Mouse (Mus musculus) mature B cell (primary cell): Measurements from ENCODE around the gene Mrvi1.

Experiments used
- in situ Hi-C: fragments of 300-500 bp; cut with MboI; formaldehyde crosslinking; loops from 2 replicates; pipeline ENCODE4 v1.14.3; 2019

Gene Mrvi1

GRCm38 (mm10) chr7:110833024-110833423, 149.2 kb downstream of the Mrvi1 start:
- in situ Hi-C loops = no loop called here

- in situ Hi-C loops = no loop called here
These were observed 158.0 kb downstream of the Mrvi1 start for GRCm38 (mm10) chr7:110823995-110824953.

- in situ Hi-C loops = no loop called here
These were observed 158.7 kb downstream of the Mrvi1 start for GRCm38 (mm10) chr7:110823593-110823992.

GRCm38 (mm10) chr7:110823076-110823475, 159.2 kb downstream of the Mrvi1 start:
- in situ Hi-C loops = no loop called here

GRCm38 (mm10) chr7:110822055-110822454, 160.2 kb downstream of the Mrvi1 start:
- in situ Hi-C loops = no loop called here

GRCm38 (mm10) chr7:110821653-110822052, 160.6 kb downstream of the Mrvi1 start:
- in situ Hi-C loops = no loop called here

GRCm38 (mm10) chr7:110821068-110821467, 161.2 kb downstream of the Mrvi1 start:
- in situ Hi-C loops = no loop called here

- in situ Hi-C loops = no loop called here
These were observed 163.4 kb downstream of the Mrvi1 start for GRCm38 (mm10) chr7:110818787-110819350.
